Mouse (Mus musculus): Measurements from ENCODE around the gene Fut7. TPM values are rescaled to one million over a fixed set of nuclear protein-coding genes. Genes with fewer than 3 reads are reported as not detected.

Gene Fut7
- polyA plus RNA-seq, 2 experiments = 0.58 to 0.90 TPM

DNA sequence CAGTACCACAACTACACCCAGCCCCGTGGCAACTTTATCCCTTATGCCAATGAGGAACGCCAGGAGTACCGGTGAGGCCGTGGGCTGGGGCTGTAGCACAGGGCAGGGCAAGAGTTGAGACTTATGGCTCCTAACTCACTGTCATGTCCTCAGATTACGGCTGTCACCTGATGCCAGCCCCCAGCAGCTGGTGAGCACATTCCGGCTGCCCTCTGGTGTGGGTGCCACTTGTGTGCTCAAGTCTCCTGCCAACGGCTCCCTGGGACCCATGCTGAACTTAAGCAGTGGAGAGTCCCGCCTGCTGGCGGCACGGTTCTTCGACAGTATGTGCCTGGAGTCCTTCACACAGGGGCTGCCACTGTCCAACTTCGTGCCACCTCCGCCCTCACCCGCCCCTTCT, 19.6 kb downstream of the Fut7 start:
- ATAC-seq (ENCODE audit: insufficient read depth) = no peak

DNA sequence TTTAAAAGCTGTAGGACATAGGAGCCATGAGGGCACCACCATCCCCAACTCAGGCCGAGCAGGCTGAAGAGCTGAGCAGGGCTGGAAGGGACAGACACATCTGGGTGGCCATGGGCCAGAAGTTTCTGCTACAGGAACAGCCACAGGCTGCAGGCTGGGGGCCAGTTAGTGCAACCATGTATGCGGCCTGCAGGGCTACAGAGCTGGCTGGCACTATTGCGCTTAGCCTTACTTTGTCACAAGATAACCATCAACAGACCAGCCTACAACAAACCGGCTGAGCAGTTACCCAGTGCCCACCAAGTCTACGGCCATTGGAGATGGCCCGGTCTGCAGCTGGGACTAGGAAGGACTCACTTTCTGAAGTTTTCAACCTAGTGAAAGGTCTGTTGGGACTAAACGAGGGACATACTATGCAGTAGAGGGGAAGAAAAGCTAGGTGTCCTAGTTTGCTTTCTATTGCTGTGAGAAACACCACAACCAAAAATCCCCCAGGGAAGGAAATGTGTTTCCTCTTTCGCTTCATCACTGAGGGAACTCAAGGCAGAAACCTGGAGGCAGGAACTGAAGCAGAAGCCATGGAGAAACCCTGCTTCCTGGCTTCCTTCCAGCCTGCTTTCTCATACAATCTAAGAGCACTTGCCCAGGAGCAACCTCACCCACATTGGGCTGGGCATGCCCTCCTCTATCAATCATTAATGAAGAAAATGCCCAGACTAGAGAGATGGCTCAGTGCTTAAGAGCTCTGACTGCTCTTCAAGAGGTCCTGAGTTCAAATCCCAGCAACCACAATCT, 28.0 kb downstream of the Fut7 start:
- TF ChIP-seq EP300 (IDR thresholded peaks at IDR 0.05; ENCODE audit: low read depth) (no peak), CTCF (IDR thresholded peaks at IDR 0.05; ENCODE audit: low read depth) (no peak)
- 52% methylated on average over 8 of the region's 8 CpGs for WGBS (ENCODE audit: insufficient replicate concordance)
- H3K4me1 ChIP-seq (replicated peaks; ENCODE audit: control insufficient read depth in 2 of 2, insufficient read depth in 2 of 2, low read length in 1 of 2) = no peaks in the 10 kb centered on the region

More for the DNA sequence above, 19.6 kb downstream of the Fut7 start:
- WGBS (ENCODE audit: insufficient replicate concordance) = 84% methylated on average over 14 of the region's 14 CpGs
- Histone ChIP-seq H3K4me1 (replicated peaks; ENCODE audit: control insufficient read depth in 2 of 2, insufficient read depth in 2 of 2, low read length in 1 of 2) (no peaks in the 10 kb centered on the region), H3K9me3 (ENCODE audit: control insufficient read depth, low read length) (no peaks in the 10 kb centered on the region), H3K4me2 (ENCODE audit: low read depth) (no peak overlapping the region), H3K9ac (replicated peaks) (no peak overlapping the region), H3K36me3 (replicated peaks; ENCODE audit: control insufficient read depth, insufficient read depth, low read depth) (no peaks in the 10 kb centered on the region), H3K27ac (no peak overlapping the region), H3K4me3 (ENCODE audit: insufficient read depth in 1 of 2, low read depth in 2 of 2, low read length in 2 of 2) (no peak overlapping the region), H3K27me3 (ENCODE audit: control insufficient read depth, insufficient read depth, low read length) (no peaks in the 10 kb centered on the region)
- TF ChIP-seq CTCF (IDR thresholded peaks at IDR 0.05; ENCODE audit: low read depth) (no peak), EP300 (IDR thresholded peaks at IDR 0.05; ENCODE audit: low read depth) (no peak)
- no peak for DNase-seq (ENCODE audit: low read depth in 3 of 3, low spot score in 3 of 3)

DNA sequence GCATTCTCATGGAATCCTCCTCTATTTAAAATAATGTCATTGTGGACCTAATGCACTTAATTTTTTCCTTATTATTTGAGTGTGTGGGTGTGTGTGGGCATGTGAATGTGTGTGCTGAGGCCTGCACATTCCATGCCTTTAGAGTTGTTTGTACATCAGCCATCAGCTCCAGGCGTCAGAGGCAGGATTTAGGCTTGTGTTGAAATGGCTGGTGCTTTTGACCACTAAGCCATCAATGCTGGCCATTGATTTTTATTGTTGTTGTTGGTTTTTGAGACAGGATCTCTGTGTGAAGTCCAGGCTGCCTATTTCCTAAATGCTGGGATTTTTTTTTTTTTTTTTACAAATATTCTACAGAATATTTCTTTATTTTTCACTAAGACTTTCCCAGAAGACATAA, 29.9 kb downstream of the Fut7 start:
- ATAC-seq (ENCODE audit: insufficient read depth) (no peak), DNase-seq (ENCODE audit: low read depth in 3 of 3, low spot score in 3 of 3) (no peak)
- H3K27ac ChIP-seq = no peak overlapping the region
- H3K4me1 ChIP-seq (replicated peaks; ENCODE audit: control insufficient read depth in 2 of 2, insufficient read depth in 2 of 2, low read length in 1 of 2) = no peaks in the 10 kb centered on the region
- no peak for TF ChIP-seq CTCF (IDR thresholded peaks at IDR 0.05; ENCODE audit: low read depth)
- H3K27me3 ChIP-seq (ENCODE audit: control insufficient read depth, insufficient read depth, low read length) = no peaks in the 10 kb centered on the region
- no peaks in the 10 kb centered on the region for H3K36me3 ChIP-seq (replicated peaks; ENCODE audit: control insufficient read depth, insufficient read depth, low read depth)
- WGBS (ENCODE audit: insufficient replicate concordance) = 36% methylated on average over 1 of the region's 1 CpGs
- H3K4me3 ChIP-seq (ENCODE audit: insufficient read depth in 1 of 2, low read depth in 2 of 2, low read length in 2 of 2) = no peak overlapping the region
- no peak overlapping the region for H3K4me2 ChIP-seq (ENCODE audit: low read depth)
- no peaks in the 10 kb centered on the region for H3K9me3 ChIP-seq (ENCODE audit: control insufficient read depth, low read length)
- H3K9ac ChIP-seq (replicated peaks) = no peak overlapping the region

More for the DNA sequence above, 28.0 kb downstream of the Fut7 start:
- ATAC-seq (ENCODE audit: insufficient read depth) = no peak
- H3K36me3 ChIP-seq (replicated peaks; ENCODE audit: control insufficient read depth, insufficient read depth, low read depth) = no peaks in the 10 kb centered on the region
- no peak overlapping the region for H3K4me2 ChIP-seq (ENCODE audit: low read depth)
- H3K27ac ChIP-seq = no peak overlapping the region
- H3K4me3 ChIP-seq (ENCODE audit: insufficient read depth in 1 of 2, low read depth in 2 of 2, low read length in 2 of 2) = no peak overlapping the region
- H3K27me3 ChIP-seq (ENCODE audit: control insufficient read depth, insufficient read depth, low read length) = no peaks in the 10 kb centered on the region
- H3K9me3 ChIP-seq (ENCODE audit: control insufficient read depth, low read length) = no peaks in the 10 kb centered on the region
- no peak for DNase-seq (ENCODE audit: low read depth in 3 of 3, low spot score in 3 of 3)
- no peak overlapping the region for H3K9ac ChIP-seq (replicated peaks)

DNA sequence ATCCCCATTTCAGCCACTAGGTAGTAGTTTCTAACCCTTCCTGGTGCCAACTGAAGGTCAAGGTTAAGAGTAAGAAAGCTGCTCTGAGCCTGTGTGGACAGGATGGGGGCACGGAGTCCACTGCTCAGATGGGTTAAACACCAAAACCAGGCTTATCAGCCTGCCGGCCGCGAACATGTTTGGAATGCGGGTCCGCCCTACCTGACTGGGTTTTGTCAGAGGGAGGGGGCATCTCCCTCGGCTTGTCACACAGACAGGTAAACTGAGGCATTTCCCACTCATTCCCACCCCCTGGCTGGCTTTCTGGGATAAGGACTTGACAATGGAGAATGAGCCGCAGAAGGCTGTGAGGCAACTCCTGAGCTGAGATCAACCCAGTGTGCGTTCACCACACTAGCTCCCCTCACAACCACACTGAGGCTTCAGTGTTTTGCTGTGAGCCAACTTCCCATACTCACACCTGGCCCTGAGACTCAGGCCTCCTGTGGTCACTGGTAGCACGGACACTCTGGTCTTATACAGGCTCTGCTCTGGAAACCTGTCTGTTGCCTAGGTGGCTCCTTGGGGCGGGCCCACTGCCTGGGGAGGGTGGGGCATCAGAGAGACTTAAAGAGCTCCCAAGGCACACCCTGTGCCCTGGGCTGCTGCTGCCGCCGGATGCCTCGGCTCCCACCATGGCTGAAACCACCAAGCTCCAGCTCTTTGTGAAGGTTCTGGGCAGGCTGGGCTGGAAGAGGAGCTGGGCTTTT, 33.3 kb downstream of the Fut7 start, which contains the start of gene Clic3:
Clic3 (plus strand) TSS at position 634 of the 749 bp plus-strand sequence.
- H3K9ac ChIP-seq (replicated peaks) = no peak within 1 kb of the TSS
- no peaks in the 10 kb centered on the region for H3K9me3 ChIP-seq (ENCODE audit: control insufficient read depth, low read length)
- no peaks in the 10 kb centered on the region for H3K27me3 ChIP-seq (ENCODE audit: control insufficient read depth, insufficient read depth, low read length)
- no peak for ATAC-seq (ENCODE audit: insufficient read depth)
- whole genome bisulfite sequencing (ENCODE audit: insufficient replicate concordance) = 58% methylated on average over 14 of the region's 14 CpGs
- no peaks in the 10 kb centered on the region for H3K36me3 ChIP-seq (replicated peaks; ENCODE audit: control insufficient read depth, insufficient read depth, low read depth)
- no peak within 1 kb of the TSS for H3K4me2 ChIP-seq (ENCODE audit: low read depth)
- TF ChIP-seq CTCF (IDR thresholded peaks at IDR 0.05; ENCODE audit: low read depth) (no peak), EP300 (IDR thresholded peaks at IDR 0.05; ENCODE audit: low read depth) (no peak)
- DNase-seq (ENCODE audit: low read depth in 3 of 3, low spot score in 3 of 3) = no peak
- no peak within 1 kb of the TSS for H3K4me3 ChIP-seq (ENCODE audit: insufficient read depth in 1 of 2, low read depth in 2 of 2, low read length in 2 of 2)
- H3K4me1 ChIP-seq (replicated peaks; ENCODE audit: control insufficient read depth in 2 of 2, insufficient read depth in 2 of 2, low read length in 1 of 2) = peaks cover 4 to 8% of the 10 kb centered on the region in 2 experiments
- H3K27ac ChIP-seq = no peak within 1 kb of the TSS
